Mouse (Mus musculus): ENCODE results near the gene Spsb3.

The Spsb3 gene

DNA sequence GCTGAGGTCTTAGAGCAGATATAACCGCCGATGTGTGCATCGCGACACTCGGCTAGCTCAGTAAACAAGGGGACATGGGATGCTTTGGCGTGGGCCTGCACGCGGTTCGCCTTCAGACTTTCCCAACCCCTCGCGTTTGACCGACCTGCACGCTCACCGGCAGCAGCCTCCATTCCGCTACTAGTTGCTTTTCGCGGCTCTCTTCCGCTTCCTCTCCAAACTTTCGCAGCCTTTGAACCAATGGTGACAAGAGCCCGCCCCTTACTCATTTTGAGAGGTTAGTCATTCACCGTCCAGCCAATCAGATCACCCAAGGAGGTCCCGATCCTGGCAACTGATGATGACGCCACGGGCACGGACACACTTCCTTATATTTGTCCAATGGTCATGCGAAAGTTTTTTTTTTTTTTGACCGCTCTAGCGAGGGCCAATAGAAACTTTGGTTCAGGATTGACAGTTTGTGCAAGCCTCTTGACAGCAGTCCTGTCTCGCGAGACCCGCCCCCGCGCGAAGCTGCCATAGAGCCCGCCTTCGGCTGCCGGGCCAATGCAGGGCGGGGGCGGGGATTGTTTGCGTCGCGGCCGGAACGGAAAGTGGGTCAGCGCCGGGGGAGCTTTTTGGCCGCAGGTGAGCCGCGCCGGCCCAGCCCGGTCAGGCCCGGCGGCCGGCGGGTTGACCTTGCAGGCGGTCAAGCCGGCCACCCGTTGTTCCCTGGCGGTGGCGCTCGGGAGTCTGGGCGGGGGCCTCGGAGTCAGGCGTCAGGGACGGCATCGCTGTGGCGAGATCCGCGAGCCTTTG lies at the start of gene Spsb3, which contains the start of gene Nubp2:
TSS of gene Spsb3 (plus strand) at position 510 of the 798 bp plus-strand sequence.
TSS of gene Nubp2 (minus strand) at position 216 of the 798 bp plus-strand sequence.
- WGBS: under 1% methylated on average over 69 of the region's 69 CpGs

DNA sequence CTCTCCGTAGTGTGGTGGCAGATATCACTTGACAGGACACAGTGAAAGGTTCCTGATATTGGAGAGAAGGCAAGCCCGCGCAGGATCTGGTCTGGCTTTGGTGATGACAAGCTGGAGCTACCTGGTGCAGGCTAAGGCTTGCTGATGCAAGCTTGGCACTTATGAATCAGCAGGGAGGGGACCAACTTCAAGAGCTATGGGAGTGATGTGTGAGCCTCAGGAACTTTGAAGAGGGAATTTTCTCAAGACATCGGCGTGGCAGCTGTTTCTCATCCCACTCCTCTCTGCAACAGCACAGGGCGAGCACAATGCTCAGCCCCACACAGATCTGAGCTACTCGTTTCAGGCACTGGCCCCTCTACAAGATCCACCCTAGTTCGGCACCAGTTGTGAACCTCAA lies 46.6 kb upstream of the Spsb3 start, which contains the start of gene Hagh:
TSS of gene Hagh (plus strand) at position 302 of the 400 bp plus-strand sequence.
- 53% methylated on average over 8 of the region's 8 CpGs for WGBS

DNA sequence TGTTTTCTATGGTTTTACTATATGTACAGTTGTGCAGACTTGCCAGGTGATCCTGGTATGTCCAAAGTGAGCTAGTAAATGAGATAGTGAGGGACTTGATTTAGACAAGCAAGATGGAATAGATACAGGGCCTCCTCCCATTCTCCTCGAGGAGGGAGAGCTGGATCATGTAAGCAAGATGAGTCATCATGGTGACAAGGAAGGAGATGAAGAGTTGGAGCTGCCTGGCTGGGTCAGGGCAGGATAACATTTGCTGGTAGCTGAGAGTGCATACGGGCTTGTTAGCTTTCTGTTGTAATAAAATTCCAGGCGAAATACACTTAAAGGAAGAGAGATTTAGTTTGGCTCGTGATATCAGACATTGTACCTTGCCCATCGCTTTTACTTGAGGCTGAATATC lies 46.1 kb upstream of the Spsb3 start:
- WGBS: 52% methylated on average over 5 of the region's 5 CpGs

DNA sequence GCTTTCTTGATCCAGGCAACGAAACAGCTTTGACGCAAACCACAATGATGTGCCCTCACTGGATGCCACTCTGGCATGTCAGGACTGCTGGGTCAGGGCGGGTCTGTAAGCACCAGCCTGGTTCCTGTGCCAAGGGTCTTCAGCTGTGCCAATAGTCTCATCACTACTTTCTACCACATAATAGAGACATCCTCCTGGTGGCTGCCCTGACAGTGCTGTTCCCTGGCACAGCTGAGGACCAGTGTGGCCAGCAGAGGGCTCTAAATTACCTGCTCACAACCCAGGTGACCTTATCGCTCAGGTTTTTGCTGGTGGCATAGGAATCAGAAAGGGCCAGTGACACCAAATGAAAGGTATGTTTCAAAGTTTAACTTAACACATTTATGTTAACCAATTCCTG lies 45.3 kb upstream of the Spsb3 start:
- 69% methylated on average over 4 of the region's 4 CpGs for WGBS

DNA sequence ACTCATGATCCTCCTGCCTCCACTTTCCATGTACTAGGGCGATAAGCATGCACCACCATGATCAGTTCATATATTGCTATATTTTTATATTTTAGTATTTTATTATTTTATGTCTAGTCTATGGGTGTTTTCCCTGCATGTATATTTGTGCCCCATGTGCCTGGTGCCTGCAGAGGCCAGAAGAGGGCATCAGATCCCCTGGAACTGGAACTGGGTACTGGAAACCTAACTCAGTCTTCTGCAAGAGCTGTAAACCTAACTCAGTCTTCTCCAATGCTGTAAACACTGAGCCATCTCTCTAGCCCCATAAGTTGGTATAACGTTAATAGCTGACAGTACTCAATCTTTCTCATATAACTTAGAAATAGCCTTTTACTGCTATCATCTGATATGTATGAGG lies 43.8 kb upstream of the Spsb3 start:
- WGBS: 73% methylated on average over 2 of the region's 2 CpGs

DNA sequence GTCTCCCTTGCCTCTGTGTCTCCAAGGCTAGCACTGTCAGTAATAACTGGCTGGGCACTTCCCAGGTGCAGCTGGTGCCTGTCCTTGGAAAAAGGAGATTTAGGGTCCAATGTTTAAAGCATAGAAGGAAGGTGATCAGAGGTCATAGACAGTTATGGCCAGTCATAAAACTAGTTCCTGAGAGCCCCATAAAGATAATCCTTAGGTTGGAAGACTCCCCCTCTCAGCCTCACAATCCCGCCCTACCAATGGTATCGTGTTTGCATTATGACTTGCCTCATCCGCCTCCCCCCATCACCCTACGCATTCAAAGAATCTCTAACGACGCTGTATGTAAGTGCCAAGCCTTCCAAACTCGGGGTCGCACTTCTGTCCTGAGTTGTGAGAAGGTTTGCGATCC lies 41.9 kb upstream of the Spsb3 start:
- 59% methylated on average over 9 of the region's 9 CpGs for WGBS

DNA sequence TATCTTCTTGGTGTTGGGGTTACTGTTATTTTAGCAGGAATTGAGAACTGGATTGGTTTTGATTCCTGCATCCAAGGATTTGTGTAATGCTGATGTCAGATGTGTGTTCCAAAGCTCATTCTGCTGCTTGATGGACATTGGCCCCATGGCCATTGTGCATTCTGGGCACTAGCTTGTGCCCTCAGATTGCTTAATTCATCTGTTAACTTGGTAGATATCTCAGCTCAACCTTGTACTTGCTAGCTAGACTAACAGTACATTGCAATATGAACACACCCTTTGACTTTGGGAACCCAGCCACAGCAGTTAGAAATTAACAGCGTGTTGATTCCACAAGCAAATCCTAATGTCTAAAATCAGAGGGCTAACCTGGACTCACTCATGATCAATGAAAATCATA lies 39.1 kb upstream of the Spsb3 start:
- 100% methylated on average over 1 of the region's 1 CpGs for WGBS

DNA sequence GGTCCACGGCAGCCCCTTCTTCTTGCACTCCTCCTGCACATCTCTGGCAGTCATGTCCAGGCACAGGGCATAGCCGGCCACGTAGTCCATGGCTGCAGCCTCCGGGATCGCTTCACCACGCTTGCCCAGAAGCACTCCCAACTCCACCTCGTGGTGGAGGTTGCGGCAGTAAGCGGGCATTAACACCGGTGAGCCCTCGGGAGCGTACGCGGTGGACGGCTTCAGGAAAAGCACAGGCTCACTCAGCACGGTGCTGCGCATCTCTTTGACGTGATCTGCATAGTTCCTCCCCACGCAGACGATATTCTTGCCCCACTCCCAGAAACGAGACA lies 36.7 kb upstream of the Spsb3 start:
- WGBS: 0% methylated on average over 21 of the region's 21 CpGs

DNA sequence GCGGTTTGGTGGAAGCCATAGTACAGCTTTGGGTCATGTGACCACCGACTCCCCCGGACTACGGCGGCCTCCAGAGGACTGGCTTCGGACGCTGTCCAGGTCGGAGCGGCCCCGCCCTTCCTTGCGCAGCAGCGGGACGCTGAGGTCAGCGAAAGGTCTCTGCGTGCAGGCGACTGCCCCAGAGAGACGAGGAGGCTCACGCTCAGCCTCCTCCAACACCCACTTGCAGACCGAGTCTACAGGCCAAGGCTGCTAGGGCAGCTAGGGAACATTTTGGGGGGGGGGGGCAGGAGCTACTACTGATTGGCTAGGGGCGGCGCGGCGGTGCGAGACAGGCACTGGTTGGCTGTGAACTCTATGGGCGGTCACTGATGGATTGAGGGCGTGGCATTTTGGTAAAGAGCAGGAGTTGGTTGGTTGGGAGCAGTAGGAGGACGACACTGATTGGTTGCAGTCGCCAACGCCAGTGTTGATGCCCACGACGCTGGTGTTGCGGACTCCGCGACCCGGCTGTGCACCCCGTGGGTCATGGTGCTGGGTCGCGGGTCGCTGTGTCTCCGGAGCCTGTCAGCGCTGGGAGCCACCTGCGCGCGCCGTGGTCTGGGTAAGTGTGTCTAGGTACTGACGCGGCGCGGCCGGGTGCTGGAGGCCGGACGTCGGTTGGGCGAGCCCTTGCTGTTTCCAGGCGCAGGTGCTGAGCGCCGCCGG lies 36.2 kb upstream of the Spsb3 start, which contains the start of gene Fahd1:
TSS of gene Fahd1 (minus strand) at position 300 of the 708 bp plus-strand sequence.
- under 1% methylated on average over 58 of the region's 58 CpGs for WGBS

DNA sequence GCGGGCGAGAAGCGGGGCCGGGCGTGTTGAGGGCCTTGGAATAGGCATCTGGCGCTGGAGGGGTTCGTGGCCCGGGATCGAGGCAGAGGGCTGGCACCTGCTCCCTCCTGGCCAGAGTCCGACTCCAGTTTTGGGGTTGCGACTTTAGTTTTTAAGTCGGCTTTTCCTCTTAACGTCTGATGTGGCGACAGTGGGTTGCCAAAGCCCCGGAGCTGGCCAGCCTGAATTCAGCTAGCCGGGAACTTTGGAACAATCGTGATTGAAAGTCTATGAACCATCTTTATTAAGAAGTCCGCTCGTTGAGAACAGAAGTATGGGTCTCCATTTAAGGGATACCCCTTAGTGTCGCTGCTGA lies 35.7 kb upstream of the Spsb3 start:
- 1% methylated on average over 20 of the region's 20 CpGs for WGBS

DNA sequence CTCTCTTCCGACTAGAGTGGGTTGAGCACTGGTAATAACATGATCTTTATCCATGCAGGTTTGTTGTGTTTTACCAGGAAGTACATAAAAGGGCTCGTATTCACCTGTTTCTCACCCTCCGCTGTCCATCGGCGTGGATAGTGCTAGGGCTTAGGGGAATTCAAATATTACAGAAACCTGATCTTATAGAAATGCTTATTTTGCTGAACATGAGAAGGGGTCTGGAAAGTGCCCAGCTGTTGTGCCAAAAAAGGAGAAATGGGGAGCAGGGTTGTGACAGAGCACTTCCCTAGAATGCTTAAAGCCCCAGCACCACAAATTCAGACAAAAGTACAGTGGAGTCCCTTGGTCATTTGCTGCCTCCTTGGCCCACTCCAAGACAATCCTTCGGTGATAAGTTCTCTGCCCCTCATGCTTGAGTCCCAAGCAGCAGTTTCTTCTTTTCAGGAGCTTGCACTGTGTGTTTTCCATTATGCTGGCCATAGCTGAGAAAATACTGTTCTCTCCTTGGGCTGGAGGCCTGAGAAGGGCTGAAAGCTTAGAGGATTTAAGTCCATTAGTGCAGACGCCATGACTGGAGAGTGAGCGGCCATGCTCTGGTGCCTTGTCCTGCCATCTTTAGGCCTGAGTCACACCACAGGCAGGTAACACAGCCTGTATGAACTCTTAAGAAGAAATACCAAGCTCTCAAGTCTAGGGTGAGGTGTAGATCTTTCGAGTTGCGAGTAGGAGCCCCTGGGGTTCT lies 34.9 kb upstream of the Spsb3 start:
- WGBS: 75% methylated on average over 10 of the region's 10 CpGs

DNA sequence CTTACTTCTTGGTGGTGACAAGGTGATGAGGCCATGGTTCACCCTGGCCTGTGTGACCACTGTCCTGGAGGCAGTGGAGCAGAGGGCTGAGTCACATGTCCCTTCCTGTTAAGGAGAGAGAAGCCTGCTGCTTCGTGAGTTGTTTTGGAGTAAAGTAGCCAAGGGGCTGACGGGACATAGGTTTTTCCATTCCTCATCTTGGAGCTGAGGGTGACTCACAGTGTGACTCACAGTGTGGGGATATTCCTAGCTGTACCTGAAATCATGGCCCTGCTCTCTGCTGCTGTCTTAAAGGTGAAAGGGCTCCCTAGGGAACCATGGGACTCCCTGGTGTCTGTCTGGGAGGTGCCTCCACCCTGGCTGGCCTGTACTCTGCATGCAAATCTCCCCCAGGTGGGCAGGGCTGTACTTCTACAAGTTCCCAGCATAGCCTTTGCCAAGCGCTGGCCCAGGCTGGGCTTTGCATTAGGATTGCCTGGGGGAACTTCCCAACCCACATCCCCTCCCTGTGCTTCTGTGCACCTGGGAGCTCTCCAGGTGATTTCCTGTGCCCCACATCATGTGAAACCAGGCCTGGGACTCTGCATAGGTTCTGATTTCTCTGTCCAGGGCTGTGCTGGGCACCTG lies 30.5 kb upstream of the Spsb3 start:
- 53% methylated on average over 3 of the region's 3 CpGs for WGBS

DNA sequence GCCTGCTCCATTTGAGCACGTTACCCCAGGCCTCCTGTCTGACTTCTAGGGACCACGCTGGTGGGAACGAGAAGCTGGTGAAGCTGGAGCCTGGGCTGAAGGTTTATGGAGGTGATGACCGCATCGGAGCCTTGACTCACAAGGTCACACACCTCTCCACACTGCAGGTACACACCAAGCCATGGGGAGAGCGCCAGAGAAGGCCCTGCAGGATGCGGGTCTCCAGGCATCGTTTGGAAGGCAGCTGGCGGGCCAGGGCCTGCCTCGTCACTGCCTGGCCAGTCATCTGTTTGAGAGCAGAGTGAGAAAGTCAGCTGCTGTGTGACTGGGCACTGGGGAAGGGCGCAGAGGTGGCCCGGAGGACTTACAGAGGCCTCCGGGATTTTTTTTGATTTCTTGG lies 29.9 kb upstream of the Spsb3 start:
- 93% methylated on average over 13 of the region's 13 CpGs for WGBS

DNA sequence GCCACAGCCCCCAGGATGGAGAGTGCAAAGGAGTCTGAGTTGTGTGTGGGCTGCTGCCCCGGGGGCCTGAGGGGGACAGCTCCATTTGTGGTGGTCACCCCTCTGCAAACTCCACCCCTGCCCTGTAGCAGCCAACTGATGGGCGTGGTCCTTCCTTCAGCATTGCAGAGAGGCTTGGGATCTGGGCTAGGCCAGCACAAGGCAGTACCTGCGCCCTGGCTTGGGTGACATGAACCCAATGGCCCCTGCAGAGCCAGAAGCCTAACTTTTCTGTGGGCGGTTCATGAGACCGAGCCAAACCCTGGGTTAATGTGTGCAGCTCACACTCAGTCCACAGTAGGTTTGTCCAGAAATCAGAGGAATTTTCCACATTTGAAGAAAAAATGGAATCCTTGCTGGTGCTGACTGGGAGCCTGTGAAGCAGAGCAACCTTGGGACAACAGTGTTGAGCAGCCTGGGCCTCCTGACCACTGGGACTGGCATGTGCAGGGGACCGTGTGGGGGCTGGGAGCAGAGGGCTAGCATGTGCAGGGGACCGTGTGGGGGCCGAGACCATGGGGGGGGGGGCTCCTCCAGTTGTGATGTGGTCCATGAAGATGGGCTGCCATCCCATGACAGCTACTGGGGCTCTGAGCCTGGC lies 28.5 kb upstream of the Spsb3 start:
- 91% methylated on average over 8 of the region's 8 CpGs for WGBS

DNA sequence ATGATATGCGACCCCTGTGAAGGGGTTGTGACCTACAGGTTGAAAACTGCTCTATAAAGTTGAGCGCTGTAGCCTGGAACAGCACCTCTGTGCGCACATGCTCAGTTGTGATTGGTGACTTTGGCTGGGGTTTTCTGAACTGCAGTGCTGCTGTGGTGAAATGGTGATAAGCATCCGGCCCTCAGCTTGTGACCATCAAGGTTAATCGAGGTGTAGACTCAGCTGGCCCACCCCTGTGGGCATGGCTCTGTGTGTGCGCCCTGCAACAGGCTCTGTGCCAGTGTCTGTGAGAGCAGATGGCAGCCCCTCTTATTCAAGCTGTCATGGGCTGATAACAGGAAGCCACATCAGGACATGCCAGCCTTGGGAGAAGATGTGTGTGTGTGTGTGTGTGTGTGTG lies 27.5 kb upstream of the Spsb3 start:
- 77% methylated on average over 6 of the region's 6 CpGs for WGBS

DNA sequence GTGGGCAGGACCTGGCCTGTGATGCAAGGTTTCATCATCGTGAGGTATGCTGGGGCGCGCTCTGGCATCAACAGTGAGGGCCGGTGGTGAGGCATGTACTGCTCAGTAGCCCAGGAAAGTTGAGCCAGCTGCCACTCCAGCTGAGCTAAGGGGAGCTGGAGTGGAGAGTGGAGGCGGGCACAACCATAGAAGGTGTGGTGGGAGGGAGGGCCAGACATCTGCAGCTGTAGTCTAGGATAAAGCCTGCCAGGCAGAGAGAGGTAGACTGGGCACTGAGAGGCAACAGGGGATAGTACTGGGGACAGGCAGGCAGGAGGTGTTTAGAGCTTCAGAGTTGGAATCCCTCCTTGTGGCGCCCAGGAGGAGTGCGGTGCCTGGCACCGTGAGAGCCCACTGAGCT lies 26.4 kb upstream of the Spsb3 start:
- WGBS: 94% methylated on average over 8 of the region's 8 CpGs

DNA sequence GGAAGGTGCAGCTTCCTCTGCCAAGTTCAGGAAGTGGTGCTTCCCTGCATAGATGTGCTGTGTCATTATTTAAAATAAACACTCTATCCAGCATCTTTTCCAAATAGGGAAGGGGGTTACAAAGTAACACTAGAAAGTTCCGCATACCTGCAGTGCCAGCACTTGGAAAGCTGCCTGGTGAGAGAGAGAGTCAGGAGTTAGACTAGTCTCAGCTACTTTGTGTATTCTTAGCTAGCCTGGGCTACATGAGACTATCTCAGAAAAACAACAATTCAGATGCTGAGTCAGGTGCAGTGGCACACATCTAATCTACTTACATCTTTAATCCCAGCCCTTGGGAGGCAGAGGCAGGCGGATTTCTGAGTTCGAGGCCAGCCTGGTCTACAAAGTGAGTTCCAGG lies 24.7 kb upstream of the Spsb3 start:
- 93% methylated on average over 3 of the region's 3 CpGs for WGBS

DNA sequence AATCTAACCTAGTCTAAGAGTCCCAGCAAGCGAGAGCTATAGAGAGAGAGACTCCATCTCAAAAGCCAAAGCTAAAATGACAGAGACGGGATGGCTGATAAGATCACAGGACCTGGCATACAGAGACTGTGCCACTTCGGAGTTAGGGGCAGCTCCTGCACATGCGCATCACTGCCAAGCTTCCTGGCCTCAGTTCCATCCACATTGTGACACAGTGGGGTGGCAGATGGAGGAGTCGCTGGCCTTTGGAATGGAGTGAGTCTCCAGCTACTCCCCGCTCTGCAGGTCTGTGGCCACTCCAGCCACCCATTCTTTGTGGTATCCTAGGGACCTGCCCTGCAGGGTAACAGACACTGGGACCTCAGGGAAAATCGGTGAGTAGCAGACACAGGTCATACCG lies 20.7 kb upstream of the Spsb3 start, which contains the start of gene Igfals:
TSS of gene Igfals (plus strand) at position 222 of the 400 bp plus-strand sequence.
- WGBS: 90% methylated on average over 8 of the region's 8 CpGs

DNA sequence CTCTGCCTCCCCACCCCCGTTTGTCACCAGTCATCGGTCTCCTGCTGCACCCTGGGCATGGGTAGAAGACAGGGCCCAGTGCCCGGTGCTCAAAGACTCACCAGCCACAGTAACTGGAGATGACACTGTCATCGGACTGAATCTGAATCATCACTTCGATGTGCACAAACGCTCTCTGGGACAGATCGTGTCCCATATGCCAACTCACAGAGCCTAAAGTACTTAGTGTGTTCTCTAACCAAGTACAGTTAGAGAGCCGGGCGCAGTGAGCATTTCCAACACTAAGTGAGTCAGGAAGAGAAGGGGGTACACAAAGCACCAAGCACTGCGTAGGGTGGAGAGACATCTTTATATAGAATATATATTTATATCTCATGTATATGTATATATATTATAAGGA lies 18.5 kb upstream of the Spsb3 start:
- 56% methylated on average over 10 of the region's 10 CpGs for WGBS

DNA sequence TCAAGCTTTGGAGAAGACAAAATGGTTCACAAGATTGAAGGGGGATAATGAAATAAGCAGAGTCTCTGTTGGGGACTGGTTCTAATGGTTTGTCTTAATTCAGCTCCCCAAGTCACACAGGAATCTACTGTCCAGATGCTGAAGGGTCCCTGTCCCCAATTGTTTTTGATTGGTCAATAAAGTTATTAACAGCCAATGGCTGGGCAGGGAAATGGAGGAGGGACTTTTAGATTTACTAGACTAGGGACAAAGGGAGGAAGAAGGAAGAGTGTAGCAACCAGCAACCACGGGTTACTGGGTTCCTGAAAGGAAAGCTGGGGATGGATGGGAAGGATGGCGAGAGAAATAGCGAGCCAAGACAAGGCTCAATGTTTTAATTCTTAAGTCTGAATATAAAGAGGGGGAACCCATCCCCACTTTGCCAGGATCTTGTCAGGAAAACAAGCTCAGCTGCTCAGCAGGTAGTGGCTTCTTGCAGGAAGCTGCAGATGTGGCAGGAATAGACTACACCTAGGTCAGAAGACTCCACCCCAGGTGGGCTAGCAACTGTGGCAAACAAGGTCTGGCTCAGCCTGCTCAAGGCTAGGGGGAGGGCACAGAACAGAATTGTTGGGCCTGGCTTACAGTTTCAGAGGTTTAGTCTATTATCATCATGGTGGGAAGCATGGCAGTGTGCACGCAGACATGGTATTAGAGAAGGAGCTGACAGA lies 12.6 kb upstream of the Spsb3 start:
- 63% methylated on average over 4 of the region's 4 CpGs for WGBS

DNA sequence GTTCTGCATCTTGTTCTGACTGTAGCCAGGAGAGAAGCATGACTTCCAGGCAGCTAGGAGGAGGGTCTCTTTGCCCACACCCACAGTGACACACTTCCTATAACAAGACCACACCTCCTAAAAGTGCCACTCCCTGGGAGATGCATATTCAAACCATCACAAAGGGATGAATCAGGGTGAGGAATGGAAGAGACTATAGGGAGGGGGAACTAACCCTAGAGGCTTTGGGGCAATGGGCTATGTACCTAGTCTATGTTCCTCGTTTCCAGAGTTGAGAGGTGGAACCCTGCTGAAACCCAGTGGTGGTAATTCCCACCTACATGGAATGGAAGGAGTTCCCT lies 12.1 kb upstream of the Spsb3 start:
- 62% methylated on average over 1 of the region's 1 CpGs for WGBS
